Mouse (Mus musculus) brain, adult 2 months (tissue): ENCODE results near the gene Rfx4.

Experiments
- DNase-seq: peaks from one replicate; pipeline ENCODE4 v3.0.0; 2011; ENCODE audit warnings: low read depth, low spot score

Rfx4 gene

DNA sequence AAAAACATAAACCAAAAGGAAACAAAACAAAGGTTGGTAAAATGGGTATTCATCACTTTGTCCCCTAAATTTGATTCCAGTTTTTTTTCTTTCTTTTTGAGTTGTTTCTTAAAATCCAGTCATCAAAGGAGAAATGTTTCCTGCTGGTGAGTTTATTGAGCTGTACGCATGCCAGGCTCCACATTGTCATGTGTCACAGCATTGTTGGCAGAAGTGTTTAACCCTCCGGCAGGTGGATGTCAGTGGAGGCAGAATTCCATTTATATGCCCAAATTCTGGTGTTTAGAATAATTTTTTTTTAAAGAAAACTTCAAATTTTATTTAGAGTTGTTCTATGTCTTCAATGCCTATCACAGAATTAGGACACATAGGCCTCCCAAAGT, 56.0 kb downstream of the Rfx4 start:
- DNase-seq: peak; percentile 26

- DNase-seq: no peak
These were observed 60.0 kb downstream of the Rfx4 start for GRCm38 (mm10) chr10:84815676-84816436.

GRCm38 (mm10) chr10:84817086-84817869, 61.4 kb downstream of the Rfx4 start:
- DNase-seq: no peak

GRCm38 (mm10) chr10:84819669-84820068, 63.8 kb downstream of the Rfx4 start:
- DNase-seq: peak; percentile 82

GRCm38 (mm10) chr10:84820230-84820629, 64.4 kb downstream of the Rfx4 start:
- no peak for DNase-seq

DNA sequence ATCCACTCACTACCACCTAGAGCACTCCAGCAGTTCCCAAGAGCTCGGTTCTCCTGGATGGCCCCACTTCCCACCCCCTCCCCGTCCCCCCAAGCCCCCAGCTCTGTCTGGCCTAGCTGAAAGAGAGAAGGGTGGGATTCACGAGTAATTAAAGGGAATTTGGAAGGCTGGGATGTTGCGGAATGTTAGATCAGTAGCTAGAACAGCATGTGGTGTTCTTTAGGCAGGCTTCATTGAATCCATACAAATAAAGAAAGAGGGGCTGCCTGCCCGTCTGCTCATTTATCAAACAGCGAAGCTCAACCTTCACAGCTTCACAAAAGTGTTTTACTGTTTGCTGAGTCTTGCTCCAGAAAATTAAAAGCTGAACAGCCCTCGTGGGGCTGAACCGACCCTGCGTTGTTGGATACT, 66.9 kb downstream of the Rfx4 start:
- no peak for DNase-seq

GRCm38 (mm10) chr10:84823621-84824020, 67.8 kb downstream of the Rfx4 start:
- DNase-seq: no peak

DNA sequence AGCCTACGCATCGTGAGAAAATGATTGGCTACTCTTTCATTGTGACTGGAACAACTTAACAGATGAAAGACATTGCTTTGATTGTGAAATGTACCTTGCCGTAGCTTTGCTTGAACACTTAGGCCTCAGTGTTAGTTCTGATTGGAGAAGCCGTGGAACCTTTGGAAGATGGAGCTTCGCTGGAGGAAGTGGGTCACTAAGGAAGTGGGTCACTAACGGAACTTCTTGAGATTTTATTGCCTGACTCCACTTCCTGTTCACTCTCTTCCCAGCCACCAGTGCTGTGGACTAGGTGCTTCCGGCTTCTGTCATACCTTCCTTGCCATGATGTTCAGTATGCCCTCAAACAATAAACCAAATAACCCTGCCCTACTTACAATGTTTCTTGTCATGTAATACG, 73.1 kb downstream of the Rfx4 start:
- no peak for DNase-seq

DNA sequence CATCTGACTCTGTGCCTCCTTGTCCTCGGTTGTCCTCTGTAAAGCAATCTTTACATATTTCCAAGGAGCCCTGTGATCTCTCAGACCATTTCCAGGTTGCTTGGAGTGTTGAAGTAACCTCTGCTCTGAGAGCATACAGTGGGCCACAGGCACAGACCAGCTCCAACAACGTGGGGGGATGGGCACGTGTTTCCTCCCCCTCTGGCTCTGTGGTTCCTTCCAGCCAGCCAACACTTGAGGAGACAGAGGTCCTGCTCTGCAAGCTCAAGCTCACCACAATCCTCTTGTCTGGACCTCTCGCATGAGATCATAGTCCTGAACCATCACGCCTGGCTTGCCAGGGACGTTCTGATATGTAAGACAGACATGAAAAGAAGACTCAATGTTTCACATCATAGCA, 79.7 kb downstream of the Rfx4 start:
- DNase-seq: no peak

- peak; percentile 81 for DNase-seq
These were observed 80.2 kb downstream of the Rfx4 start for GRCm38 (mm10) chr10:84836104-84836503.

- DNase-seq: no peak
These were observed 81.5 kb downstream of the Rfx4 start for GRCm38 (mm10) chr10:84837355-84837754.

GRCm38 (mm10) chr10:84838850-84839473, 83.1 kb downstream of the Rfx4 start:
- DNase-seq: no peak

GRCm38 (mm10) chr10:84846638-84847037, 90.8 kb downstream of the Rfx4 start:
- DNase-seq: no peak

GRCm38 (mm10) chr10:84851981-84852979, 96.4 kb downstream of the Rfx4 start:
- DNase-seq: peak; percentile 91

DNA sequence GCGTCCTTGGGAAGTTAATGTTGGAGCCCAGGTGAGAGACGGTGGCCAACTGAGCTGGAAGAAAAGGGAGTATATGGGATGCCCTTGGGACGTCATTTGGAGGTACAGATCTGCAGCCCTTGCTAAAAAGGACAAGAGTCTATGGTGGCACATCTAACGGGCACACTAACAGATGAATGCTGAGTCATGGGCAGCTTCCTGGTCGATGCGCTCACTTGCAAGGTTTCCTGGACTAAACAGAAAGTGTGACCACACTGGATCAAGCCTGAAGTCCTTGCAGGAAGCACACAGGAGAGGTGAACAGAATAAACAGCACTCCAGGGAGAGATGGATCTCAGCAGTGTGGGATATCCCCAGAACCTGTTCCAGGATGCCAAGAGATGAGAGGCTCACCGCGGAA, 98.2 kb downstream of the Rfx4 start:
- no peak for DNase-seq

- DNase-seq: no peak
These were observed 99.6 kb downstream of the Rfx4 start for GRCm38 (mm10) chr10:84855466-84855865.

DNA sequence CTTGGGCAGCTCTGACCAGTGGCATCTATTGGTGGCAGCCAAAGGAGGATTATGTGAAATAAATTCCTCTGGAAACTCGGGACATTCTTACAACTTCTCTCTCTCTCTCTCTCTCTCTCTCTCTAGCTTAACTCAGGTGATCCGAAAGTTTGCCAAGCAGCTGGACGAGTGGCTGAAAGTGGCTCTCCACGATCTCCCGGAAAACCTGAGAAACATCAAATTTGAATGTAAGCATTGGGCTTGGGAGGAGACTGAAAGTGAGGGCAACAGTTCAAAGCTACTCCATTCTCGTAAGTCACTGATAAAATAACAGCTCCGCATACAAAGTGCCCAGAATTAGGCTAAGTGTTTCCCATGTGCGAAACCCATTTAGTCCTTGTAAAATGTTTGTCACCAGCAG, 102.5 kb downstream of the Rfx4 start:
- DNase-seq: no peak

DNA sequence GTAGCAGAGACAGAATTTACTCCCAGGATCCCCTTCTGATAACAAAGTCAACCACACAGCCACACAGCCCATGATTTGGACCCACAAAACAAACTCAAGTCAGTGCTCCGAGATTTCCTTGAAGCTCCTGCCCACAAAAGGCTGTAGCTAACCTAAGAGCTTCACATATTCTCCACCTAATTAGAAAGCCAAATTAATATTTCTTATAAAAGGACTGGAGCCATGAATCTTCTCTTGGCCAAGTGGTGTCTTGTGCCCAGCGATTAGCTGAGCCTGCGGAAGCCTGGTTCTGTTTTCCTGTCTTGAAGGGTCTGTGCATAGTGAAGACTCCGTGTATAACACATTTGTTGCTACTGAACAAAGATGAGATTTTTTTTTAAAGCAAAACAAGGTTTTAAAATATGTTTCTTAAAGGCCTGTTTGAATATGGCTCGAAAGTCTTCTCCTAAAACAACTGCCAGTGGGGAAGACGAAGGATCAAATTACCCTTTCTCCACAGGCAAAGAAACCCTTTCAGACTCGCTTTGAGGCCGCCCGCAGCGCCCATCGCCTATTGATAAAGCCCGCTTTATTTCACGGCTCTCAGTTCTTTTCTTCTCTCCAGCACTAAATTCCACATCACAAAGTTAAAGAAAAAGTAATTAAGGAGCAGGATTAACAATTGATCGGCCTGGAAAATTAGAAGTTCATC, 103.1 kb downstream of the Rfx4 start:
- no peak for DNase-seq

DNA sequence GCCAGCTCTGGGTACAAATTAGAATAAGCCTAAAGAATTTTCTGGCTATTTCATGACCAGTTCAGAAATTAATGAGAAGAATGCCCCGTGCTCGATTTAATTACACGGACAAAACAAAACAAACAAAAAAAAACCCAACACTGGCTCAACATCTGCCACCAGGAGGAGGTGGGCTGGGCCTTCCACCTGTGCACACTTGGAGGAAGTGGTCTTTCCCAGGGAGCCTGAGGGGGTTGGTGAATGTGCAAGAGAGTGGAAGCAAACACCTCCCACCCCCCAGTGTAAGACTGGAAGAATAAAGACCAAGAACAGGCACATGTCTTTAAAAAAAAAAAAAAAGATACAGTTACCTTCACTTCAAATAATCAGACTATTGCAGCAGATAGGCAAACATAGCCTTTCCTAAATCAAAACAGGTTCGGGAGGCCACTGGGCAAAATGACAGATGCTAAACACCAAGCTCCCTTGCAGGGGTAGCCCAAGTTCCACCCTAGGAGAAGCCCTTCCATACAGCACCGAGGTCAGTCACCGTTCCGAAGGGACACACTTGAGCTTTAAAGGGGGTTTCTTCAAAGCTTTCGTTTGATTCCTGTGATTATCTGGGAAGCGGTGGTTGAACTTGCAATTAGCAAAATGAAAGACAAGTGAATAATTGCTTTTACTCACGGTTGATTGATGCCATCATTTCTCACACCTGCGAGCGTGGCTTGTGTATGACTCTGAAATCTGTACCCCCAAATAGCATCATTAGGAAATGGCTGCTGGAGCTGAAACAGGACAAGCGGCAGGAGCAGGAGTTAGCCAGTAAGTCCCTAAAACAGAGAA, 103.9 kb downstream of the Rfx4 start:
- no peak for DNase-seq

DNA sequence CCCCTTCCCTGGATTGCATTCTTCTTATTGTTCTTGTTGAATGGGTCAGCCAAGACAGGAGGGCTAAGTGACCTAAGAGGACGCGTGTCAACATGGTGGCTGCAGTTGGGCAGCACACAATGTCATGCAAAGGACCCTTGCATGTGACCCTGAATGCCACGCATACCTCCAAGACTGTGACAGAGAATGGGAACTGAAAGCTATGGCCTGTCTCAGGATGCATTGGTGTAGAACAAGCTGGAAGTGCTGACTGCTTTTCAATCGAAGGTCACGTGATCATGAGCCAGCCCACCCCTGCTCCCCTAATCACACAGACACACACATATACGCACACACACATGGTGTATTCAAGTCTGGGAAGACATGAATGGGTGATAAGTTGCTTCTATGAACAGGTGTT, 107.6 kb downstream of the Rfx4 start:
- no peak for DNase-seq
